Mouse (Mus musculus) ES-Bruce4 (cell line): Measurements from ENCODE around the gene Mgat5.

Source experiments
- CTCF ChIP-seq: IDR thresholded peaks from one replicate; pipeline ENCODE4 v1.8.1; 2011; ENCODE audit warnings: low read depth, low read length
- EP300 ChIP-seq: IDR thresholded peaks from 2 replicates; pipeline ENCODE4 v1.6.1; 2011; ENCODE audit warnings: low read depth, low read length; ENCODE audit not compliant: insufficient read depth
- POLR2A ChIP-seq: IDR thresholded peaks from one replicate; pipeline ENCODE4 v1.8.1; 2011; ENCODE audit warnings: low read length; ENCODE audit not compliant: insufficient read depth

DNA sequence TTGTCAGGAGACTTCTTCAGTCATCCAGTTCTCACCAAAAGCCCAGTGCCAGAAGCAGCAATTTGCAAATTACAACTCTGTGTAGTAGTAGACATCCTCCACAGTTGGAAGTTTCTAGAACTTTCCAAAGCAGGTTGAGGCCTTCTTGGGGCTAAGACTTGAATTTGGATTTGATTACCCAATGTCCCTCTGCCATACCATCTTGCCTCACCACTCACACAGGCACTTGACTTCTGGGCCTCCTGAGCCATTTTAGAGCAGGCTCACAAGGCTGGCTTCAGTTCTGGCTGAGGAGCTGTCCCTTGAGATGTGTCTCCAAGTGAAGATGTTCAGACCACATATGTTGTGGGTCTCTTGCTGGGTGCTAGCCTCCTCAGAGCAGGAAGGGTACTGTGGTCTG, 86.9 kb downstream of the Mgat5 start:
- no peak for TF ChIP-seq POLR2A
- no peak for TF ChIP-seq CTCF
- no peak for TF ChIP-seq EP300
